Mouse (Mus musculus) C2C12 (cell line): ENCODE measurements at regions not wholly inside any gene's neighbourhood (a gene's known extent, or its start where the extent isn't known, plus 50 kb on each side); places are given as distances from the start of the nearest gene placed in this dataset.

Experiments
- CEBPB ChIP-seq: IDR thresholded peaks from one replicate; pipeline ENCODE4 v1.6.1; 2011; ENCODE audit warnings: low read depth, mild to moderate bottlenecking, control low read depth, moderate library complexity
- CTCF ChIP-seq: IDR thresholded peaks from one replicate; pipeline ENCODE4 v1.5.1; 2011; ENCODE audit not compliant: control insufficient read depth, insufficient read depth, insufficient read length
- FOSL1 ChIP-seq: IDR thresholded peaks from one replicate; pipeline ENCODE4 v1.8.0; 2011; ENCODE audit warnings: mild to moderate bottlenecking, low read length; ENCODE audit not compliant: poor library complexity, insufficient read depth, severe bottlenecking
- MAX ChIP-seq: IDR thresholded peaks from one replicate; pipeline ENCODE4 v1.6.1; 2011; ENCODE audit warnings: mild to moderate bottlenecking, control low read depth
- MYOD1 ChIP-seq: IDR thresholded peaks from one replicate; pipeline ENCODE4 v1.6.1; 2011; ENCODE audit warnings: low read depth; ENCODE audit not compliant: control insufficient read depth, insufficient read length
- MYOG ChIP-seq: IDR thresholded peaks from one replicate; pipeline ENCODE4 v1.6.1; 2011; ENCODE audit not compliant: control insufficient read depth, insufficient read length; ENCODE audit errors: extremely low read depth
- USF1 ChIP-seq: IDR thresholded peaks from one replicate; pipeline ENCODE4 v1.6.1; 2011; ENCODE audit warnings: low read depth, mild to moderate bottlenecking, control low read depth, moderate library complexity

DNA sequence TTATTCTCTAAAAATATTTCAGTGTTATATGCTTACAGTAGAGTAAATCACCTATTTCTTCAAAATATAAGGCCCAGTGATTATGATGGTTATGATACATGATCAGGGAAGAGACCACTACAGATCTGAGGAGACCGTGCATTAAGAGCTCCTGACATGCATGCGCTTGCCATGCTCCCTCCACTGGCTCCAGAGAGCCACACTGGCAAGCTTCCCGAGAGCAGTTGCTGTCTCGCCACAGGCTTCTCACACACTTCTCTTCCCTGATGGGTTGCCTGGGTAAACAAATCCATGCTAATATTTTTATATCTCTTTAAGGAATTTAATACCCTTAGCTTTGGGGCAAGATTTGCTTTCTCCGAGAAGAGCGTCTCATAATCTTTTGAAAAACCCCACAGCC, 50.9 kb upstream of the Cntn1 start:
- TF ChIP-seq MYOD1 (no peak), MYOG (no peak), CTCF (no peak), MAX (no peak), CEBPB (no peak), USF1 (no peak), FOSL1 (no peak)
